Comparison of ENCODE assay signal across 10 mouse cellular contexts in genomic region chr10:111881339-111882211, GRCm38 (mm10).
A peak's percentile ranks its signal among the peaks of the same experiment; 100 is the strongest.
DNase-seq lines count a peak whose midpoint lies in the region; ATAC-seq lines count a peak whose summit lies in the region.
"Had no signal": no experiment of that assay in that cellular context is flagged by ENCODE, and none has a peak within 500 bp of the region (broad histone marks: within the 10 kb centered on the region; RNA-seq: fewer than 3 reads in every experiment).

No protein-coding gene starts in this region.

- H3K4me3 ChIP-seq in midbrain, embryonic 12.5 days: peak overlapping the region; percentile 14
- H3K4me3 ChIP-seq: liver, embryonic 15.5 days had no signal

- no peaks in the 10 kb centered on the region for H3K36me3 ChIP-seq in midbrain, embryonic 12.5 days
- H3K36me3 ChIP-seq: liver, embryonic 15.5 days had no signal

- no peaks in the 10 kb centered on the region for H3K9me3 ChIP-seq in midbrain, embryonic 12.5 days
- H3K9me3 ChIP-seq: liver, embryonic 15.5 days had no signal

- peak; percentile 27 to 36 for DNase-seq in cerebellum, postnatal 14 days
- no peak for DNase-seq in cerebellum, adult 11 months
- DNase-seq in right cerebral cortex, adult 18-20 months: peak; percentile 15
- no peak for DNase-seq in right cerebral cortex, postnatal 36 days (ENCODE audit: low spot score in 2 of 2)
- no peak for DNase-seq in spleen, adult 18-20 months
- no peak for DNase-seq in embryo, embryonic 9.5 days (ENCODE audit: extremely low spot score)
- no peak for DNase-seq in spleen, postnatal 36 days (ENCODE audit: low spot score in 2 of 2)

- peak overlapping the region; percentile 46 for H3K4me2 ChIP-seq in midbrain, embryonic 12.5 days (replicated peaks)
- H3K4me2 ChIP-seq: heart, embryonic 11.5 days; liver, embryonic 15.5 days had no signal

- 38% methylated on average over 24 of the region's 24 CpGs for WGBS in midbrain, embryonic 12.5 days

- H3K27ac ChIP-seq in midbrain, embryonic 12.5 days (replicated peaks): no peak overlapping the region
- H3K27ac ChIP-seq: liver, embryonic 15.5 days had no signal

- H3K27me3 ChIP-seq in midbrain, embryonic 12.5 days: no peaks in the 10 kb centered on the region
- H3K27me3 ChIP-seq: liver, embryonic 15.5 days had no signal

- peak; percentile 76 for ATAC-seq in midbrain, embryonic 12.5 days (ENCODE audit: low FRiP score, low read depth)

- H3K4me1 ChIP-seq in midbrain, embryonic 12.5 days: peaks cover 10% of the 10 kb centered on the region
- H3K4me1 ChIP-seq: liver, embryonic 15.5 days had no signal

- H3K9ac ChIP-seq in midbrain, embryonic 12.5 days (replicated peaks): no peak overlapping the region
- H3K9ac ChIP-seq: liver, embryonic 15.5 days had no signal

Comparison
In these comparisons a context has a peak if more than half of its experiments do, and no peak if none do; other contexts are left out.
1. DNase-seq: peak in cerebellum, postnatal 14 days (2 of 2) and right cerebral cortex, adult 18-20 months (single experiment); none in cerebellum, adult 11 months (single experiment), right cerebral cortex, postnatal 36 days (0 of 2), spleen, adult 18-20 months (0 of 2), embryo, embryonic 9.5 days (single experiment) and spleen, postnatal 36 days (0 of 2).